Mouse (Mus musculus): ENCODE measurements around the gene Scamp5. TPM values are rescaled to one million over a fixed set of nuclear protein-coding genes. Genes with fewer than 3 reads are reported as not detected.
"Not testable (repeated sequence)": the region's sequence is repeated elsewhere in the genome, so short reads cannot be mapped to it uniquely, and the experiment has no call there.

Gene Scamp5
- total RNA-seq, 2 experiments from 2014 or later: 0.17 TPM; not detected in 1

- ATAC-seq (replicated peaks; ENCODE audit: low FRiP score, poor library complexity, severe bottlenecking): no peak
Observed at GRCm38 (mm10) chr9:57453516-57453915, 14.3 kb downstream of the Scamp5 start.

DNA sequence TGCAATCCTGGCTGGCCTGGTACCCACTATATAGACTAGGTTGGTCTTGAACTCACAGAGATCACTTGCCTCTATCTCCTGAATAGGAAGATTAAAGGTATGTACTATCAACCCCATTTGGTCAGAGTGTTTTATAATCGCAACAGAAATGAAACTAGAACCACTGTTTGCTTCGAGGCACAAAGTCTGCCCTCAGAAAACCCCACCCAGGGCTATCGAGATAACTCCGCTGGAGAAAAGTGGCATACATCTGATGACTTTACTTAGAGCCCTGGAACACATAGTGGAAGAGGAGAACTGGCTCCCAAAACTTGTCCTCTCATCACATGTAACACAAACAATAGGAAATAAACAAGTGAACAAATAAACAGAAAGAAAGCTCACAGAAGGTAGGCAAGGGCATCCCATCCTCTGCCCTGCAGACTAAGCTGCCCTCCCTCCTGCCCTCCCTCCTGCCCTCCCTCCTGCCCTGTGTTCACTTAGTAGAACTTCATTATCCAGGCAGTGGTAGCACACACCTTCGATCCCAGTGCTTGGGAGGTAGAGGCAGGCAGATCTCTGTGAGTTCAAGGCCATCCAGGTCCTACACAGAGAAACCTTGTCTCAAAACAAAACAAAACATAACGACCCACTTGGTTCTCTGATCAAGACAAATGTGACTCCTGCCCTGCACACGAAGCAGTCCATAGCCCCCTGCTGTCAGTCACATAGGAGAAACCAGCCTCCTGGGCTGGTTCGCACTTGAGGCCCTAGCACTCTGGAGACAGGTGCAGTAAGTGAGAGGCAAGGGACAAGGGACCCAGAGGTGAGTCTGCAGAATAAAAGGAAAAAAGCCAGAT, 15.0 kb downstream of the Scamp5 start:
- no peak for ATAC-seq (replicated peaks; ENCODE audit: low FRiP score, poor library complexity, severe bottlenecking)

GRCm38 (mm10) chr9:57449715-57450114, 18.1 kb downstream of the Scamp5 start:
- peak; percentile 54; the same call in 1 of the 2 replicates for ATAC-seq (replicated peaks; ENCODE audit: low FRiP score, poor library complexity, severe bottlenecking)

GRCm38 (mm10) chr9:57440620-57441019, 27.2 kb downstream of the Scamp5 start:
- ATAC-seq (replicated peaks; ENCODE audit: low FRiP score, poor library complexity, severe bottlenecking): no peak

- ATAC-seq (replicated peaks; ENCODE audit: low FRiP score, poor library complexity, severe bottlenecking): peak; percentile 97
Observed at GRCm38 (mm10) chr9:57439522-57440295, 28.2 kb downstream of the Scamp5 start, which contains the start of gene Ppcdc. TSS of gene Ppcdc (minus strand) at chr9:57440124.

DNA sequence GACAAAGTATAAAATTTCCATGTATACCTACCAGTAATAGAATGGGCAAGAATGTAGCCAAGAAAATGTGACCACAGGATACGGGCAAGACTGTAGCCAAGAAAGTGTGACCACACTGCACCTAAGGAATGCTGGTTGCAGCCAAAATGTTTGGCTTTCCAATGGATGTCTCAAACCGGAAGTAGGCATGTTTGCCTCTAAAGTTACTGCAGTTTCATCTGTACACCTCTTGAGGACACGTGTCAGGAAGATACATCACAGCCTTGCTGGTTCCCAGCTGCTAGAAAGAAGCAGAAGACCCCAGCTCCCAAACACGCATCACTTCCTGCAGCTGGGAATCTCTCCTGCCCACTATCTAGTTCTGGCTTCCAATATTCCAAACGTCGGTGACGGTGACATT, 28.8 kb downstream of the Scamp5 start:
- no peak for ATAC-seq (replicated peaks; ENCODE audit: low FRiP score, poor library complexity, severe bottlenecking)

- ATAC-seq (replicated peaks; ENCODE audit: low FRiP score, poor library complexity, severe bottlenecking): no peak
Observed at GRCm38 (mm10) chr9:57437896-57438614, 29.8 kb downstream of the Scamp5 start.

DNA sequence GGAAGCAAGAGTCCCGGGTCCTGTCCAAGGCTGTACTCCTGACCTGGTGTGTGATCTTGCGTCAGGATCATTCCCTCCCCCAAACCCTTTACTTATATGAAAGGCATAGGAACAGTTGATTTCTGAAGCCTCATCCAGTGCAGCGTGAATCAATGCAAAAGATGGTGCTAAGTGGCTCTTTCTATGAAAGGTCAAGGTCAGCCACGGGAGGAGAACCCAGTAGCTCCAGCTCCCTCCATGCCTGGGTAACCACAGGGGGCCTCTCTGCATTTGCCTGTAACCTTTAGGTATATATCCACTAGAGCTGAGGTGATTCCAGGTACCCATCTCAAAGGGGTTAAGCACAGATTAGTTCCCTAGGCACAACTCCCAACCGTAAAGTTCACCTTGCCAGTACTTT, 31.7 kb downstream of the Scamp5 start:
- ATAC-seq (replicated peaks; ENCODE audit: low FRiP score, poor library complexity, severe bottlenecking): no peak

GRCm38 (mm10) chr9:57434405-57435165, 33.3 kb downstream of the Scamp5 start:
- no peak for ATAC-seq (replicated peaks; ENCODE audit: low FRiP score, poor library complexity, severe bottlenecking)

GRCm38 (mm10) chr9:57433097-57434032, 34.5 kb downstream of the Scamp5 start:
- peak; percentile 80 for ATAC-seq (replicated peaks; ENCODE audit: low FRiP score, poor library complexity, severe bottlenecking)

GRCm38 (mm10) chr9:57432480-57432879, 35.4 kb downstream of the Scamp5 start:
- ATAC-seq (replicated peaks; ENCODE audit: low FRiP score, poor library complexity, severe bottlenecking): no peak

DNA sequence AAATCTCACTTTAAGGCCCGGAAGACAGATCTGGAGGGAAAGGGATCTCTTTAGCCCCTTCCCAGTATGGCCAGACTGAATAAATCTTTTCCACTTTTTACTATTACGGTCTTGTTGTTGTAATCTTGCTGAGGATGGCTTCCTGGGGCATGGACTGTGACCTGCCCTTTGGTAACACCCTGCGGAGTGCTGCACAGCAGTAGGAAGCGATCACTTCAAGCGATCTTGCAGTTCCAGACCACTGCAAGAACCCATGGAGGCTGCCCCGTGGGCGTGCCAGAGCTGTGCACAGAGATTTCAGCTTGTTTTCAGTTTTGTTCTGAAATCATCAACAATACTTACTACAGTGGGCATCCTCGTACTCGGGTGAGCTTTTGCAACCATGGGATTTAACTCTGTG, 36.7 kb downstream of the Scamp5 start:
- no peak for ATAC-seq (replicated peaks; ENCODE audit: low FRiP score, poor library complexity, severe bottlenecking)

DNA sequence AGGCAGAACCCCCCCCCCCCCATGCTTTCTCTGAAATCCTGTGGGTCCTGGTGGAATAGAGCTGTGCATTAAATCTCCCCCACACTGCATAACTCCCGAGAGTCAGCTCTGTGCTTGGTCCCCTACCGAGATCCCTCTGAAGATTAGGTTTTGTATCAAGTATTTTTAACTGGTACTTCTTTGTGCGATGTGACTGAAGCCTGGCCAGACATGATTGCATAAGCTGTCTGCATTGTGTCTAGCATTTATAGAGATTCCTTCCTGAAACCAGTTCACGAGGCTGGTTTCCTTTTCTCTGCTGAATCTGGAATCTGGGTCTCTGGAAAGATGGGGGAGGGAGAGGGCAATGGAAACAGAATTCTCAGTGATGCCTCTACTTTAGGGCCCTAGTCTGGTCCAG, 39.5 kb downstream of the Scamp5 start:
- no peak for ATAC-seq (replicated peaks; ENCODE audit: low FRiP score, poor library complexity, severe bottlenecking)

DNA sequence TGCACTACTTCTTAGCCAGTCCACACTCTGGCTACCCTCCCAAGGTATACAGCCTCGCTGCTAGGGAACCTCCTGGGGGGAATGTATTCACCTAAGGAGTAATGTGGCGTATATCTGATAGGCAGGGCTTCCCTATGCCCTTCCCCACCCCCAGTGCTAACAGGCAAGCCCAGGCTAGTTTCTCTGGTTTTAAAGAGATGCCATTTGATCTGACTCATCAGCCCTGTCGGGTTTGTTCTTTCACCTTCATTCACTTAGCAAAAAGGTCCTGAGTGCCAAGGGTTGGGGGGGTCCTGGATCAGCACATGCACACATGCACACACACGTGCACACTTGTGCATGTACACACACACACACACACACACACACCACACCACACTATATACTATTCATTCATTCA, 39.9 kb downstream of the Scamp5 start:
- no peak for ATAC-seq (replicated peaks; ENCODE audit: low FRiP score, poor library complexity, severe bottlenecking)

DNA sequence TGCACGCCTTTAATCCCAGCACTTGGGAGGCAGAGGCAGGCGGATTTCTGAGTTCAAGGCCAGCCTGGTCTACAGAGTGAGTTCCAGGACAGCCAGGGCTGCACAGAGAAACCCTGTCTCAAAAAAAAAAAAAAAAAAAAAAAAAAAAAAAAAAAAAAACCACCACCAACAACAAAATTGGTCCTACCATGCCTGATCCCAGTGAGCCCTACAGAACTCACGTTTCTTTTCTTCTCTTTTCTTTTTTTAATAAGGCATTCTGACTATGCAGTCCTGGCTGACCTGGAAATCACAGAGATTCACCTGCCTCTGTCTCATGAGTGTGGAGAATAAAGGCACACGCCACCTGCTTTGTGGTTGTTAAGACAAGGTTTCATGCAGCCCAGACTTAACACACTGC, 40.7 kb downstream of the Scamp5 start:
- ATAC-seq (replicated peaks; ENCODE audit: low FRiP score, poor library complexity, severe bottlenecking): not testable (repeated sequence)

DNA sequence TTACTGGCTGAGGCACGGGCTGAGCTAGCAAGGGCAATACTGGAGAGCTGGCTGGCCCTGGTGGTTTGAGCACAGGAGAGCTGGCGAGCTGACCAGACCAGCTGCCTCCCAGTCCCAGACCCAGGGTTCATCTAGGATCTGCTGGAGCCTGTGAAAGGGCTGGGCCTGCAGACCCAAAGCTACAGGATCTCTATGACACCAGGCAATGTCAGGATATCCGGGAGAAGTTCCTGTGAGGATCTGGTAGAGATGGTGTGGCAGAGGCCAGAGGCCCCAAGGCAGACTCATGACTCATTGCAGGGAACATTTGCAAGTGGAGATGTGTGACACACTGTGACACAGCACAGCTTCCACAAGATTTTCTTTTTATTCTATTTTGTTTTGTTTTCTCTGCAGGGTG, 42.7 kb downstream of the Scamp5 start:
- ATAC-seq (replicated peaks; ENCODE audit: low FRiP score, poor library complexity, severe bottlenecking): no peak

DNA sequence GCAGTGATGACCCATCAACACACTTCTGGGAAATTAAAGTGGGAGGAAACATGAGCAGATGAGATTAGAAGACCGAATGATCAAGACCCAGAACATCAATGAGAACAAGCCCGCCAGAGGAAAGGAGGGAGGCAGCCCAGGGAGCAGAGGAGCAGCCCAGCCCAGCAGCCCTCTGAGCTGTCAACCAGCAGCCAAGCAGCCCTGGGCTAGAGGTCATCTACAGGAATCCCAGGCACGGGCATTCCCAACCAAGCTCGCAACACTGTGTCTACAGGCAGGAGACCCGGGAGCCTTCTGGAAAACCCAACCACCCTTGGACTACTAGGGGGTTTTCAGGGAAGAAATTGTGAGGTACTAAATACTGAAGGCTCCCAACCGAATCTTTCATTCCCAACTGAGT, 43.8 kb downstream of the Scamp5 start:
- ATAC-seq (replicated peaks; ENCODE audit: low FRiP score, poor library complexity, severe bottlenecking): no peak

GRCm38 (mm10) chr9:57421688-57422111, 46.2 kb downstream of the Scamp5 start:
- no peak for ATAC-seq (replicated peaks; ENCODE audit: low FRiP score, poor library complexity, severe bottlenecking)
